Mouse (Mus musculus) spleen, adult 18-20 months (tissue): ENCODE data around the gene Gm10153.
"Not testable (repeated sequence)": the region's sequence is repeated elsewhere in the genome, so short reads cannot be mapped to it uniquely, and the experiment has no call there.

ENCODE experiments used
- DNase-seq, 2 experiments: peaks; one replicate each; pipeline ENCODE4 v3.0.0; 2022; ENCODE audit warnings: mixed read lengths in 2 of 2

The Gm10153 gene

DNA sequence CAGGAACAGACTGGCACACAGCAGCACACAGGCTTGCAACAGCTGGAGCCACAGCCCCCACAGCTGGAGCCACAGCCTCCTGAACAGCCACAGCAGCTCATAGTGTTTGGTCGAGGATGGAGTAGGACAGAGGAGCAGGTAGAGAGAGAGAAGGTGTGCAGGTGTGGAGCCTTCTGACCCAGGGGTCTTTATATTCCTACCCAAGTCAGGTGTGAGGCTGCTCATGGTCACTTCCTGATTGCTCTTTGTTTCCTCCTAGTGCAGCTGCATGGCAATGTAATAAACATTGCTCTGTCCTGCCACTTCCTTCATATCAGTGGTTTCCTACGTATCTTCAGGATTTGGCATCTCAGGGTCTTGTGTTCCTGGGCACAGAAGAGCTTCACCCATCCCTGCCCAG lies at the start of gene Gm10153:
Gm10153 (minus strand) TSS at position 101 of the 400 bp plus-strand sequence.
- DNase-seq, result no peak

DNA sequence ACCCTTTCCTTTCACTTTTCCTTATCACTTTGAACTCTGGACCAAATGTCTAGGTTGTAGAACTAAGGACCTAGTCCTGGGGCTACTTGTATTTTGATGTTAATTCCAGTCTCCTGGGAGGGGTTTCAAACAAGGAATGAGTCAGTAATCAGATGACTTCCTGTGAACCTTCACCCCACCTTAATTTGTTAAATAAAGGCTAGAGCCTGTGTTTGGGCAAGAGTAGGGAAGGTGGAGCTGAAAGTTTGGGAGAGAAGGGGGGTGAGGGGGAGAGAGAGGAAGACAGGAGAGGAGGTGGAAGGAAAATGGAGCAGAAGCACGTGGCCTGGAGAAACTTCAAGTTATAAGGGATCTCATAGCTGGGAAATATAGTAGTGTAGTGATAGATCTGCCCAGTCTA lies 41.4 kb upstream of the Gm10153 start:
- DNase-seq, result no peak

DNA sequence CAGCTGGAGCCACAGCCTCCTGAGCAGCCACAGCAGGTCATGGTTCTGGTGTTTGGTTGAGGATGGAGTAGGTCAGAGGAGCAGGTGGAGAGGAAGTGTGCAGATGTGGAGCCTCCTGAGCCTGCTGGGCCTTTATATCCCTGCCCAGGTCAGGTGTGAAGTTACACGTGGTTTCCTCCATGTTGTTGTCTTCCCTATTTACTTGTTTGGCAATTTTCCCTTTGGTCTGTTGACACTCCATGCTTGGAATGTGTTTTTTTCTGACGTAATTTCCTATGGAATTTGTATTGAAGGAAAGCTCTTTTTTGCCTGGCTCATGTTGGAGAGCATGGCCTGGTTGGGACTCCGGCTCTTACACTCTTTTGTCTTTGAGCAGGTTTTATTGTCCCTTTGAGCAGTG lies 39.7 kb upstream of the Gm10153 start, which contains the start of gene Krtap5-5:
Krtap5-5 (minus strand) TSS at position 101 of the 400 bp plus-strand sequence.
- not testable (repeated sequence) for DNase-seq

DNA sequence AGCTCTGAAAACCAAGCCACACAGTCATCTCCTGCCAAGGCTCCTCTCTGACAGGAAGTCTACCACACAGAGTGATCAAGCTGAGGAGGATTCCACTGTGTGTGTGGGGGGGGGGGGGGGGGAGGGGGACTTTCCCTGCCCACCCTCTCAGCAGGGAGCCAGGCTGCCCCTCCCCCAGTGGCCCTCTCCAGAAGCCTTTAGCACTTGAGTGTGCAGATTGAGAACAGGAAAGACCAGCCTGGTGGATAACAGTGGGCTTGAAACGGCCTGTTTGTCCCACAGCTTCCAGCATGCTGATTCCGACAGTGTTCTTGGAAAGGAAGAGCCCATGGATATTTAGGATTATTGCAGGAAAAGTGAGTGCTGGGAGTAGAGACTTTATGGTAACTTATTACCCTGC lies 34.3 kb upstream of the Gm10153 start:
- no peak for DNase-seq

DNA sequence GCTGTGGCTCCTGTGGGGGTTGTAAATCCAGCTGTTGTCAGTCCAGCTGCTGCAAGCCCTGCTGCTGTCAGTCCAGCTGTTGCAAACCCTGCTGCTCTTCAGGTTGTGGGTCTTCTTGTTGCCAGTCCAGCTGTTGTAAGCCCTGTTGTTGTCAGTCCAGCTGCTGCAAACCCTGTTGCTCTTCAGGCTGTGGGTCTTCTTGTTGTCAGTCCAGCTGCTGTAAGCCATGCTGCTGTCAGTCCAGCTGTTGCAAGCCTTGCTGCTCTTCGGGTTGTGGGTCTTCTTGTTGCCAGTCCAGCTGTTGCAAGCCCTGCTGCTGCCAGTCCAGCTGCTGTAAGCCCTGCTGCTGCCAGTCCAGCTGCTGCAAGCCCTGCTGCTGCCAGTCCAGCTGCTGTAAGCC lies 21.9 kb upstream of the Gm10153 start:
- not testable (repeated sequence) for DNase-seq

DNA sequence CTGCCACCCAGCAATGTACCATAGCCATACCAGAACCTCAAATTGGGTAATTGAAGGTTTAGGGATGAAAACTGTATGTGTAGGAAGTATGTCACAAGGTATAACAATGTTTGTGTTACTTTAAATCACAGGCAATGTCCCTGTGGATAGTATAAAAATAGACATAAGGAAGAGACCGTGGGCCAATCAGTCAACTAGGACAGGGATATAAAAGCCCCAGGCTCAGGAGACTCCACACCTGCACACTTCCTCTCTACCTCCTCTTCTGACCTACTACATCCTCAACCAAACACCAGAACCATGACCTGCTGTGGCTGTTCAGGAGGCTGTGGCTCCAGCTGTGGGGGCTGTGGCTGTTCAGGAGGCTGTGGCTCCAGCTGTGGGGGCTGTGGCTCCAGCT lies 21.4 kb upstream of the Gm10153 start, which contains the start of gene Gm7579:
Gm7579 (plus strand) TSS at position 301 of the 400 bp plus-strand sequence.
- no peak for DNase-seq

DNA sequence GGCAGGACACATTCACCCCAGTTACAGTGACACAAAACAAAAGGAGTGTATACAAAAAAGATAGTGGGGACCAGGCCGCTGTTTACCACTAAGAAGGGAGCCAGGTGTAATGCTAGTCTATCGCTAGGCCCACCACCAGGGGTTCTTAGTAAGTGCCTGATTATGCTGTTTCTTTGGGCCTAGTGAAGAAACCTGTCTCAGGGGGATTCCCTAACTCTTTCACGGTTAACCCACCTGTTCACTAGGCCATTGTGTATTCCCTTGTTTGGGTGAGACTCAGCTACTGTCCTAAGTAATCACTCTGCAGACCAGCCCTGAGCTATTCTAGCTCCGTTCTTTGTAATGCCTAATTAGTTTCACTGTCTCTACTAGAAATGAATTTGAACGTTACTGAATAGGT lies 16.7 kb upstream of the Gm10153 start:
- not testable (repeated sequence) for DNase-seq

DNA sequence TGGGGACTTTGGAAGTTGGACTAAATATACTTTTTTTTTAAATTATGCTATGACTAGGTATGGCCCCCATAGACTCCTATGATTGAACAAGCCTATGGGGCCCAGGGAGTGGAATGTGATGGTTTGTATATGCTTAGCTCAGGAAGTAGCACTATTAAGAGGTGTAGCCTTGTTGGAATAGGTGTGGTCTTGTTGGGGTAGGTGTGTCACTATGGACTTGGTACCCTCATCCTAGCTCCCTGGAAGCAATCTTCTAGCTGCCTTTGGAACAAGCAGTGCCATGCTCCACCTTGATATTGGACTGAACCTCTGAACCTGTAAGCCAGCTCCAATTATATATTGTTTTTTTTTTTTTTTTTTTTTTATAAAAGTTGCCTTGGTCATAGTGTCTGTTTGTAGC lies 15.3 kb upstream of the Gm10153 start:
- no peak for DNase-seq

DNA sequence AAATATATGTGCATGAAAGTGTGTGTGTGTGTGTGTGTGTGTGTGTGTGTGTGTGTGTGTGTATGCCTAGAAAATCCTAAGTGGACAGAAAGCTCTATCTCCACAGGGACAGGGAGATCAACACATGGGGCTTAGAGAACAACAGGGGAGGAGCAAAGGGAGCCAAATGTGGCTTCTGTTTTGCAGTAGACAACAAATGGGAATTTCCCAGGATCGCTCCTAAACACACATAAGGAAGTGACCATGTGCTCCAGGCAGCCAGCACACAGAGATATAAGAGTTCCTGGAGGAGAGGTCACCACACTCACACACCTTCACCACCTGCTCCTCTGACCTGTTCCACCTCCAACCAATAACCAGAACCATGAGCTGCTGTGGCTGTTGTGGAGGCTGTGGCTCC lies 10.9 kb upstream of the Gm10153 start, which contains the start of gene Krtap5-3:
Krtap5-3 (plus strand) TSS at position 301 of the 400 bp plus-strand sequence.
- DNase-seq, result no peak

DNA sequence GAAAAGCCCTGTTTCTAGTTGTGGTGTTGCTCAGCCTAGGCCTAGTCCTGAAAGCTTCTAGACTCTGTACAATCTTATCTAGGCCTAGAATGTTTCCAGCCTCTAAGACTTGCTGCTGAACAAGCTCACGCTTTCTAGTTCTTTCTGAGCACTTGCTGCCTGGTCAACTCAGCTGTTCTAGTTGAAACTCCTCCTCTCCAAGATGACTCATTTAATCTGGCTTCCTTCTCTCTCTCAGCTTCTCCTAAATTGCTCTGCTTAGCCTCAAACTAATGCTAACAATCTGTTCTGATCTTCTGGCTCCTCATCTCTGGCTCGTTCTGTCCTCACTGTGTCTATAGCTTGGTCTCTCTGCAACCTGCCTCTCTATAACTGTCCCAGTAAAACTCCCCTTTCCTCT lies 8.6 kb upstream of the Gm10153 start:
- DNase-seq, result no peak

DNA sequence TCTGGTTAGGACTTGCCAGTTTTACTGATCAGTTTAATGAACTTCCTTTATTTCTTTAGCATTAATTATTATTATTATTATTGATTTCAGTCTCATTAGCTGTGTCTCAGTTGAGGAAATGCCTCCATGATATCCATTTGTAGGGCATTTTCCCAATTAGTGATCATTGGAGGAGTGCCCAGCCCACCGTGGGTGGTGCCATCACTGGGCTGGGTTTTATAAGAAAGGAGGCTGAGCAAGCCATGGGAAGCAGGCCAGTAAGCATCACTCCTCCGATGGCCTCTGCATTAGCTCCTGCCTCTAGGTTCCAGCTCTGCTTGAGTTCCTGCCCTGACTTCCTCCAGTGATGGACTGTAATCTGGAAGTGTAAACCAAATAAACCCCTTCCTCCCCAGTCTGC lies 2.0 kb downstream of the Gm10153 start:
- no peak for DNase-seq

DNA sequence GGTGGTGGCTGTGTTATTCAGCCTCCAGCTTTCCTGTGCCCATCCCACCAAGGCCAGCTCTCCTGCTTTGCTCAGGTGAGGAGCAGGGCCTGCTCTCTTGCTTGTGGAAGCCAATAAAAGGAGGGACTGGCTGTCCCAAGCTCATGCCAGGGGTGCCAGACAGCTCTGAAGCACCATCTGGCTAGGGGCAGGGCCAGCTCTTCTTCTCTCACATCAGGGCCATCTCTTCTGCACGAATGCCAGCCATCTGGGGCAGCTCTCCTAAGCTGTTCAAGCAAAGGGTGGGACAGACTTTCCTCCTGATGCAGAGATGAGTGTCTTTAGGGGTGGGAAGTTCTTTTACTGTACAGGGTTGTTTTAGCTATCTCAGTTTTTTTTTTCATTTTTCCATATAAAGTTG lies 9.2 kb downstream of the Gm10153 start:
- no peak for DNase-seq

DNA sequence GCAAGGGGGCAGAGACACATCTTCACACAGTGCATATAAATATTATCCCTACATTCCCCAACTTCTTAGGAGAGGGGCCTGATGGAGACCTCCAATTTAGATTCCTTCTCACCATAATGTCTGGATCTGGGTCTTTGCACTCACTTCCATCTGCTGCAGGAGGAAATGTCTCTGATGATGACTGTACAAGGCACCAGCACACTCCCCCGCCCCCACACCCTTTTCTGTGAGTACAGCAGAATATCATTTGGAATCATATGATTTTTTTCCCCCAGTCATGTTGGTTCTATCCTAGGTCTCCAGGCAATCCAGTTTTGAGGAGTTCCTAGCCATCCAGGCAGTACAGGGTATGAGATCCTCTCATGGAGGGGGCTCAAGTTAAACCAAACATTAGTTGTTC lies 11.5 kb downstream of the Gm10153 start:
- DNase-seq, result no peak

DNA sequence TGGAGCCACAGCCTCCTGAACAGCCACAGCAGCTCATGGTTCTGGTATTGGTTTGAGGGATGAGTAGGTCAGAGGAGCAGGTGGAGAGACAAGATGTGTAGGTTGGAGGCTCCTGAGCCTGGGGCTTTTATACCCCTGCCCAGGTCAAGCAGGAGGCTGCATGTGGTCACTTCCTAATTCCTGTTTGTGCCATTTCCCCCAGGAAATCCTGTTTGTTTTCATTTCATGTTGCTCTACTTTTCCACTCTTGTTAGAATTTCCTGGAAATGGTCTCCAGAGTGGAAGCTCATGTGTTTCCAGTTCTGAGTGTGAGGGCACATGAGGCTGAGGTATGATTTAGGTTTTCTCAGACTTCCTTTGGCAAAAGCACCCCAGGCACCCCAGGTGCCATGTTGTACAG lies 14.3 kb downstream of the Gm10153 start, which contains the start of gene Krtap5-2:
Krtap5-2 (minus strand) TSS at position 101 of the 400 bp plus-strand sequence.
- DNase-seq, result not testable (repeated sequence)

DNA sequence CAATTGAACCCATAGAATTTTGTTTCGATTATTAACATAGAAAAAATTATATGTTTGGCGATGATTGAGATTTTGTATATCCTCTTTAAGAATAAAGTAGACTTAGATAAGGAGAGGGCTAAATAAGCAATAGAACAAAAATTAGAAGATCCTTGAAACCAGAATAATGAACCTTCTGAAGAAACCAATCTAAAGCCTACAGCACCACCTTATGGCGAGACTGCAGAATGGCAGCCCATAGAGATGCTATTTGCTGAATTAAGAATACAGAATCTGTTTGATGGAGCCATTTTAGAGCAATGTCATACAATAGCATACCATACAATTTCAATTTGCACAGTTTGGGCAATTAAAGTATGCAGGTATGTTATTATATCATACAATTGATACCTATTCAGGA lies 20.4 kb downstream of the Gm10153 start:
- no peak for DNase-seq

DNA sequence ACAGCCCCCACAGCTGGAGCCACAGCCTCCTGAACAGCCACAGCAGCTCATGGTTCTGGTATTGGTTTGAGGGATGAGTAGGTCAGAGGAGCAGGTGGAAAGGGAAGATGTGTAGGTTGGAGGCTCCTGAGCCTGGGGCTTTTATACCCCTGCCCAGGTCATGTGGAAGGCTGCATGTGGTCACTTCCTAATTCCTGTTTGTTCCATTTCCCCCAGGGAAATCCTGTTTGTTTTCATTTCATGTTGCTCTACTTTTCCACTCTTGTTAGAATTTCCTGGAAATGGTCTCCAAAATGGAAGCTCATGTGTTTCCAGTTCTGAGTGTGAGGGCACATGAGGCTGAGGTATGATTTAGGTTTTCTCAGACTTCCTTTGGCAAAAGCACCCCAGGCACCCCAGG lies 24.6 kb downstream of the Gm10153 start, which contains the start of gene Gm4553:
Gm4553 (minus strand) TSS at position 101 of the 400 bp plus-strand sequence.
- not testable (repeated sequence) for DNase-seq

DNA sequence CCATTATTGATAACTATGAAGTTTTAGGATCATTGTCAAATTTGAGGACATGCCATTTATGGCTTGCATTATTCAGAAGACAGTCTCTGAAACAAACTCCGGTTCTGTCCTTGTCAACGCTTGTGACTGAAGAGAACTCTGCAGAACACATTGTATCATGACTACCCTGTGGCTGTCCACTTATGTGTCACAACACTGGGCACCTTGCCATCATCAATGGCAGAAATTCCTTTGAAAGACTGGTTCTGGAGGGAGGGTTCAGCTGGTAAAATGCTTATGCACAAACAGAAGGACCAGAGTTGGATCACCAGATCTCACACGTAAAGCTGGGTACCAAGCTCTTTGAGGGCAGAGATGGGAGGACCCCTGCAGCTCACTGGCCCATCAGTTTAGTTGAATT lies 30.8 kb downstream of the Gm10153 start:
- no peak for DNase-seq

DNA sequence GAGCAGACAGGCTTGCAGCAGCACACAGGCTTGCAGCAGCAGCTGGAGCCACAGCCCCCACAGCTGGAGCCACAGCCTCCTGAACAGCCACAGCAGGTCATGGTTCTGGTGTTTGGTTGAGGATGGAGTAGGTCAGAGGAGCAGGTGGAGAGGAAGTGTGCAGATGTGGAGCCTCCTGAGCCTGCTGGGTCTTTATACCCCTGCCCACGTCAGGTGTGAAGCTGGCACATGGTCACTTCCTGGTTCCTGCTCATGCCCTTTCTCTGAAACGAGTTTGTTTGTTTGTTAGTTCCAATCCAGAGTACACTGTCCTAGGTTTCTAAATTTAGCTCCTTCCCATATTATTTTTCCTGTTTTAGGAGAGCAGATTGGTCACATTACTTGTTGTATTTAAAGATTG lies 33.2 kb downstream of the Gm10153 start, which contains the start of gene Gm29735:
Gm29735 (minus strand) TSS at position 101 of the 400 bp plus-strand sequence.
- DNase-seq, result not testable (repeated sequence)

DNA sequence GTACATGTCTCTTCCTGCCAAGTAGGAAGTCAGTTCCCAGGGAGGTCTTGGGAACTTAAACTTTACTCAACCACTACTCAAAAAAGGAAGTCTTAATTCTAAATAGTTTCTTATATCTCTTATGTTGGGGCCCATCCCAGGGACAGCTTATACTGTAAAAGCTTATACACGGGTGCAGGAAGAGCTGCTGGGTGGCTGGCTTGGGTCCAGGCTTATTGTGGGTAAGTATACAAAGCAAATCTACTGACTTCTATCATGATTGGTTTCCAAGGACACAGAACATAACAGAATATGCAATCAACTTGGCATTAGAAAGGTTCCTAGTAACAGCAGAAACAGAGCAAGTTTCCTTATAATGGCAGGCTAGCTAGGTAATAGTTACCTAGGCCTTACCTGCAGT lies 34.9 kb downstream of the Gm10153 start:
- DNase-seq, result no peak

DNA sequence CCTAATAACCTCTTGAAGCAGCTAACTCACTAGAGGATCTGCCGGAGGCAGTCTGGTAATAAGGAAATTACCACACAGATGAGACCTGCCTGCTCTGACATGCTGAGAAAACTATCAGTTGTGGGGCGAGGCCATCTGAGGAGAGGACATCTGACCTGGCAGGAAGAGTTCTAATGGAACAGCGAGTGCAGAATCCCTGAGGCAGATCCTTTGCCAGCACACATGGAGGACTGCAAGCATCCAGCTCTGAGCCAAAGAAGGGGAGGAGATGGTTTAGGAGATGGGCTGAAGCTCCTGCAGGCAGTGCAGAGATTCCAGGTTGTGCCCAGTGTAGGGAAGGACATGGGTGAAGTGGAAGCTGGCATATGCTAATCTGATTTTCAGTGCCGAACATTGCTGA lies 38.0 kb downstream of the Gm10153 start:
- no peak for DNase-seq

DNA sequence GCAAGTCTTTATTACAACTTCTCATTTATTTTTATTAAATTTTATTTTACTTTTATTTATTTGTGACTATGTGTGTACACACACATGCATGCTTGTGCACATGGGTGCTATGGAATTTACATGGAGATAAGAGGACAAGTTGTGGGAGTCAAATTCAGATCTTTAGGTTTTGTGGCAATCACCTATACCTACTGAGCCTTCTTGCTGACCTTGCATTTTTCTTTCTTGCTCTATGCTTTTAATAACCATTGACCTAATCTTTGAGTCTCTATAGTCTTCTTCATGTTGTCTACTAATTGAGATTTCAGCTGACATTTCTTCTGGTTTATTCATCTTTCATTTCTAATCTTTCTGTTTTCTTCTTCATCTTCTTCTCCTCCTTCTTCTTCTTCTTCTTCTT lies 41.6 kb downstream of the Gm10153 start:
- no peak for DNase-seq

DNA sequence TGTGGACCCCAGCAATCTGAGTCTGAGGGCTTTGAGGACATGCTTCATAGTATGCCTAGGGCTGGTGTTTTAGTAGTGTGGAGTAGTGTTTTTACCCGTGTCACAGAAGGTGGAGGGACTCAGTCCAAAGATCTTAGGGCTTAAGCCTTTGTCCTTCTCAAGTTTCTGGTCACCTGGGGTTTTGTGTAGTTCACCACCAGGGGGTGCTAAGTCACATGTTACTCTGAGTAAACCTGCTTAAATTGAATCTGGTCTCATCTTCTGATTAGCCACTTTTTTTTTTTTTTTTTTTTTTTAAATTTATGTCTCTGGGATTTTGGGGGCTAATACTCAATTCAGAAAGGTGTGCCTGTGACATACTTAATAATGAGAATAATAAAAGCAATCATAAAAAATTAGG lies 44.2 kb downstream of the Gm10153 start:
- DNase-seq, result peak in 1 of 2 experiments; percentile 13

DNA sequence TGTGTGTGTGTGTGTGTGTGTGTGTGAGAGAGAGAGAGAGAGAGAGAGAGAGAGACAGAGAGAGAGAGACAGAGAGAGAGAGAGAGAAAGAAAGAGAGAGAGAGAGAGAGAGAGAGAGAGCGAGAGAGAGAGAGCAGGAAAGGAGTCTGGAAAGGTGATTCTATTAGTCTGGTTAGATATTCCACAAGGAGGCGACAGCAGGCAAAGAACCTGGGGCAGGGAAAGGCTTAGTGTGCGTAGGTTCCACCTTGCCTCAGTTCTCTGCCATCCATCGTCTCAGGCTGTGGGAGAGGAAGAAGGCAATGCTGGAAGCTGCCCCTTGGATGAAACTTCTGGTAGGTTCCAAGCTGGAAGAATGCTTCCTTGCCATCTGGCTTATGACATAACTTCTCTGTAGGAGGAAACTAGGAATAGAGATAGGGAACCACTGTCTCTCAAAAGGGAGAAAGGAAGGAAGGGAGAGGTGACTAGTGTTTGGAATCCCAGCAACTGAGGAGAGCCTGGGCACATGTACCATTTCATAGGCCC lies 44.7 kb downstream of the Gm10153 start:
- DNase-seq, result no peak

DNA sequence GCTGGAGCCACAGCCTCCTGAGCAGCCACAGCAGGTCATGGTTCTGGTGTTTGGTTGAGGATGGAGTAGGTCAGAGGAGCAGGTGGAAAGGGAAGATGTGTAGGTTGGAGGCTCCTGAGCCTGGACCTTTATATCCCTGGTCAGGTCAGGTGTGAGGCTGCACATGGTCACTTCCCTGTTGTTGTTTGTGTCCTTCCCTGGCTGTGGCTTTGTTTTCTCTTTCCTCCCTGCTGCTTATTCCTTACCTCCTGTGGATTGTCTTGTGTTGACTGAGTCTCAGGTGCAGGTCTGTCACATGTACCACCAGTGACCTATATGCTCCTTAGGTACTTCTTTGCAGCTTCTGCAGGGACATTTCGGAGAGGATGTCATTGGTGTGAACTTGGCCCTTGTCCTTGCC lies 45.7 kb downstream of the Gm10153 start, which contains the start of gene Gm45337:
Gm45337 (minus strand) TSS at position 101 of the 400 bp plus-strand sequence.
- no peak for DNase-seq

DNA sequence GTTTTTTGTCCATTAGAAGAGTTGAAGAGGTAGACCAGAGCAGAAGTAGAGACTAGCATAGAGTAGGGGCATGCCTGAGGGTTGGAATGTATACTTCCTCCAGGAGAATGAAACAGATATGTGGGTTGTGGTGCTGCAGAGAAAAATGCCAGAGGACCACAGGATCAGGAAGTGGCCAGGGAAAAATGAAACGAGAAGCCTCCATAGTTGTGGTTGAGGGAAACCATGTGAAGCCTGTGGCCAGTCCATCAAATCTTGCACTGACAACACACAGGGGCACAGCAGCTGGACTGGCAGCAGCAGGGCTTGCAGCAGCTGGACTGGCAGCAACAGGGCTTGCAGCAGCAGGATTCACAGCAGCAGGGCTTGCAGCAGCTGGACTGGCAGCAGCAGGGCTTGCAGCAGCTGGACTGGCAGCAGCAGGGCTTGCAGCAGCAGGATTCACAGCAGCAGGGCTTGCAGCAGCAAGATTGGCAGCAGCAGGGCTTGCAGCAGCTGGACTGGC lies 46.6 kb downstream of the Gm10153 start:
- not testable (repeated sequence) for DNase-seq
